Mouse (Mus musculus) heart, embryonic 15.5 days (tissue): ENCODE measurements around the gene Asb13. TPM values are rescaled to one million over a fixed set of nuclear protein-coding genes. Genes with fewer than 3 reads are reported as not detected.

Experiments used
- ATAC-seq: fragments of 200-750 bp; cut with Nextera tagmentation; replicated peaks from 2 replicates; pipeline ENCODE4 v1.8.0; 2017; ENCODE audit warnings: low read depth, moderate TSS enrichment; ENCODE audit not compliant: insufficient number of reproducible peaks, insufficient read depth, low FRiP score
- H3K27ac ChIP-seq: fragments of 300-500 bp; sonication (generic); 2 replicates; pipeline ENCODE4 v1.5.1; 2015; ENCODE audit warnings: mild to moderate bottlenecking, inconsistent platforms
- H3K27me3 ChIP-seq: fragments of 300-500 bp; sonication (generic); 2 replicates; pipeline ENCODE4 v1.6.1; 2015; ENCODE audit warnings: inconsistent platforms
- H3K36me3 ChIP-seq: fragments of 300-500 bp; sonication (generic); 2 replicates; pipeline ENCODE4 v1.6.1; 2015; ENCODE audit warnings: mild to moderate bottlenecking, inconsistent platforms
- H3K4me1 ChIP-seq: fragments of 300-500 bp; sonication (generic); replicated peaks from 2 replicates; pipeline ENCODE4 v1.6.1; 2015; ENCODE audit warnings: inconsistent platforms
- H3K4me2 ChIP-seq: fragments of 300-500 bp; sonication (generic); 2 replicates; pipeline ENCODE4 v1.6.1; 2015; ENCODE audit warnings: inconsistent platforms, mild to moderate bottlenecking, moderate library complexity
- H3K4me3 ChIP-seq: fragments of 300-500 bp; sonication (generic); 2 replicates; pipeline ENCODE4 v1.5.1; 2015; ENCODE audit warnings: mild to moderate bottlenecking, inconsistent platforms
- H3K9ac ChIP-seq: fragments of 300-500 bp; sonication (generic); 2 replicates; pipeline ENCODE4 v1.6.1; 2015; ENCODE audit warnings: mild to moderate bottlenecking, inconsistent platforms
- H3K9me3 ChIP-seq: fragments of 300-500 bp; sonication (generic); replicated peaks from 2 replicates; pipeline ENCODE4 v1.6.1; 2016; ENCODE audit warnings: inconsistent platforms
- WGBS: fragments of 180-500 bp; shearing (Covaris S2); methylation state at CpG from one replicate; pipeline ENCODE4 v1.1.7; 2015; ENCODE audit warnings: mixed read lengths; 5-methylcytosine and 5-hydroxymethylcytosine counted together
- polyA plus RNA-seq: library from polyadenylated mRNA; unstranded; fragments of >200 nt; fragmentation: Nextera tagmentation; extraction: Ambion mirVana; gene quantifications from 2 replicates; pipeline ENCODE4 v1.2.1, GENCODE M21; 2015

Asb13 gene
- polyA plus RNA-seq, 1 experiment from 2014 or later = 4.7 TPM

GRCm38 (mm10) chr13:3665308-3665723 is 31.5 kb downstream of the Asb13 start:
- Histone ChIP-seq H3K27ac (no peak overlapping the region), H3K4me1 (0 out of 2 replicates have a peak, but pooled peaks cover 2% of the 10 kb centered on the region), H3K4me3 (peak overlapping the region; percentile 24; the same call in 1 of the 2 replicates), H3K4me2 (peak overlapping the region; percentile 54), H3K36me3 (no peaks in the 10 kb centered on the region), H3K9me3 (no peaks in the 10 kb centered on the region), H3K27me3 (no peaks in the 10 kb centered on the region; the same call in 1 of the 2 replicates), H3K9ac (no peak overlapping the region)
- WGBS = 9% methylated on average over 5 of the region's 5 CpGs
- ATAC-seq = peak; percentile 53; the same call in 1 of the 2 replicates

DNA sequence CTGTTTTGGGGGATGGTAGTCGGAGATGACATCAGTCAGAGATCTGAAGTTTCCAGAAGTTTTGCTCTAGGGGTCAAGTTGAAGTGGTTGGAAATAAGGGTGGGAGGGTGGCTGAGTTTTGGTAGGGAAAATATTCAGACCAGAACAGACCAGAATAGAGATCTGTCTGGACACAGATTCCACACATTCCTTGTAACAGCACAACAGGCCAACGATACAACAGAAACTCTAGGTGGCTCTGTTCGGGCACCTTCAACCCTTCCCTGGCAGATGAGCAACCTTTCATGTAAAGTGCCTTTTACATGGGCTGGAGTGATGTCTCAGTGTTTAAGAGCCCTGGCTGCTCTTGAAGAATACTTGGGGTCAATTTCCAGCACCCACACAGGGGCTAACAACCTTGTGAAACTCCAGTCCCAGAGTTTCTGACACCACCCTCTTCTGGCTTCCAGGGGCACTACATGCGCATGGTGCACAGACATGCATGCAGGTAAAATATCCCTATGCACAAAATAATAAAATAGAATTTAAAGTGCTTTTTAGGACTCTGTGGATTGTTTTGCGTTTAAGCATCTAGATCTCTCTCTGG is 33.5 kb downstream of the Asb13 start:
- H3K27ac ChIP-seq = no peak overlapping the region
- 0 out of 2 replicates have a peak, but pooled peaks cover 2% of the 10 kb centered on the region for H3K4me1 ChIP-seq
- H3K27me3 ChIP-seq = no peaks in the 10 kb centered on the region; the same call in 1 of the 2 replicates
- no peak overlapping the region for H3K4me3 ChIP-seq
- H3K36me3 ChIP-seq = no peaks in the 10 kb centered on the region
- no peak overlapping the region for H3K4me2 ChIP-seq
- 68% methylated on average over 5 of the region's 5 CpGs for WGBS
- ATAC-seq = no peak
- no peaks in the 10 kb centered on the region for H3K9me3 ChIP-seq
- no peak overlapping the region for H3K9ac ChIP-seq

DNA sequence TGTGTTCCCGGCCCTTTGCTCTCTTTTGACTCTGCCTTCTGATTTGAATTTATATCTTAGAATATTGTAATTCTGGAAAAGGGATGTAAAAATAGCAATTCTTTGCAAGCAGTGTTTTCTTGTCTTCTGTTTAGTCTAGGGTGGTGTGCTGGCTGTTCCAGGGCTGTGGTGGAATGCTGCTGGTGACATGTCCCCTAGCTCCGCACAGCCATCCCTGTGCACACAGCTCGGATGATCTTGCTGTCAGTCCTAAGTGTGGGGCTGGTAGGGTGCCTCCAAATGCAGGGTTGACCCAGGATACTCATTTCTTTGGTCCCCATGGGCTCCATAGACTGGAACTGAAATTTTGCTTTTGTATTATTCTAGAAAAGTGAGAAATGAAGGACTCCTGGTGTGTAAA is 34.2 kb downstream of the Asb13 start:
- Histone ChIP-seq H3K9me3 (no peaks in the 10 kb centered on the region), H3K27ac (no peak overlapping the region), H3K4me1 (0 out of 2 replicates have a peak, but pooled peaks cover 2% of the 10 kb centered on the region), H3K4me3 (no peak overlapping the region), H3K36me3 (no peaks in the 10 kb centered on the region), H3K4me2 (no peak overlapping the region), H3K27me3 (no peaks in the 10 kb centered on the region; the same call in 1 of the 2 replicates), H3K9ac (no peak overlapping the region)
- ATAC-seq = no peak
- WGBS = 87% methylated on average over 3 of the region's 3 CpGs

GRCm38 (mm10) chr13:3669611-3670010 is 35.8 kb downstream of the Asb13 start:
- no peak for ATAC-seq
- no peak overlapping the region for H3K27ac ChIP-seq
- H3K4me1 ChIP-seq = 0 out of 2 replicates have a peak, but pooled peaks cover 2% of the 10 kb centered on the region
- no peak overlapping the region for H3K4me2 ChIP-seq
- no peak overlapping the region for H3K9ac ChIP-seq
- no peaks in the 10 kb centered on the region for H3K9me3 ChIP-seq
- H3K36me3 ChIP-seq = no peaks in the 10 kb centered on the region
- H3K4me3 ChIP-seq = no peak overlapping the region
- no peaks in the 10 kb centered on the region for H3K27me3 ChIP-seq
- 75% methylated on average over 1 of the region's 1 CpGs for WGBS

- H3K27me3 ChIP-seq = no peaks in the 10 kb centered on the region
- no peaks in the 10 kb centered on the region for H3K36me3 ChIP-seq
- ATAC-seq = no peak
- H3K9me3 ChIP-seq = no peaks in the 10 kb centered on the region
- 0 out of 2 replicates have a peak, but pooled peaks cover 2% of the 10 kb centered on the region for H3K4me1 ChIP-seq
- H3K9ac ChIP-seq = no peak overlapping the region
- no peak overlapping the region for H3K4me3 ChIP-seq
- no peak overlapping the region for H3K27ac ChIP-seq
- no peak overlapping the region for H3K4me2 ChIP-seq
- 41% methylated on average over 1 of the region's 1 CpGs for WGBS
Measured at GRCm38 (mm10) chr13:3670039-3670438, 36.2 kb downstream of the Asb13 start.

DNA sequence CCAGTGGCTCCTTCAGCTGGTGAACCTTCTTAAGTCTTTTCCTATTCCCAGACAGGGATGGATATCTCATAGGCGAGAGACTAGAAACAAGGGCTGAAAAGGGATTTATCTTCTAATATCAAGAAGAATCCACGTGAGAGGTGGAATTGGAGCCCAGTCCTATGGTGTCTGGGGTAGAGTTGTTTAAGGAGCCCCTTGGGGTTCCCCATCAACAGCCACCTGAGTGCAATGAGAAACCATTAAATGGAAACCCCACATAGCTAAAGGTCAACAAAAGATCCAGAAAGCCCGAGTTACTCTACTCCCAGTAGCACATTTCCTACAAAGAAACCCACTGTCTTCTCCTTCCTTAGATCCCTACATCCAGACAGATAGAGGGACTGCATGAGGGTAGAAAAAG is 39.3 kb downstream of the Asb13 start:
- Histone ChIP-seq H3K36me3 (no peaks in the 10 kb centered on the region), H3K9me3 (no peaks in the 10 kb centered on the region), H3K27ac (no peak overlapping the region), H3K4me2 (no peak overlapping the region), H3K4me3 (no peak overlapping the region), H3K27me3 (no peaks in the 10 kb centered on the region), H3K4me1 (no peaks in the 10 kb centered on the region), H3K9ac (no peak overlapping the region)
- WGBS = 67% methylated on average over 3 of the region's 3 CpGs
- ATAC-seq = no peak

DNA sequence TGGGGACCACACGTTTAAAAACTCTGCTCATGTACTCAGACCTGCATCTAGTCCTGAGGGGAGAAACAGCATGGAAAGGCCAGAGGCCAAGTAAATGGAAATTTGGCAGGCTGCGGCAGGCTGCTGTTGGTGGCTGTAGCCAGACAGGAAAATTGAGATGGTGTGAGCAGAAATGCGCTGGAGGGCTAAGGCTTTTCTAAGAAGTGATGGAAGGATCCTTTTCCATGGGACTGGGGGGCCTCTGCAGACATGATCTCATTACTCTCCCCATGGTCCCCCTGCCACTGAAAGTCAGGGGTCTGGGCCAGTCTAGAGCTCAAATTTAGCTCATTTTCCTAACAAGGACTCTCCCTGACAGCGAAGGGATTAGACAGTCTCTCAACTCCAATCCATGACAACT is 39.8 kb downstream of the Asb13 start:
- Histone ChIP-seq H3K9me3 (no peaks in the 10 kb centered on the region), H3K4me2 (no peak overlapping the region), H3K9ac (no peak overlapping the region), H3K36me3 (no peaks in the 10 kb centered on the region), H3K27ac (peak overlapping the region; percentile 9; the same call in 1 of the 2 replicates), H3K4me1 (no peaks in the 10 kb centered on the region), H3K4me3 (no peak overlapping the region), H3K27me3 (no peaks in the 10 kb centered on the region)
- 61% methylated on average over 4 of the region's 4 CpGs for WGBS
- no peak for ATAC-seq

- Histone ChIP-seq H3K27me3 (no peaks in the 10 kb centered on the region), H3K9ac (no peak overlapping the region), H3K4me3 (no peak overlapping the region), H3K4me2 (no peak overlapping the region), H3K4me1 (no peaks in the 10 kb centered on the region), H3K27ac (no peak overlapping the region), H3K9me3 (no peaks in the 10 kb centered on the region), H3K36me3 (no peaks in the 10 kb centered on the region)
- WGBS = 56% methylated on average over 4 of the region's 4 CpGs
- ATAC-seq = 0 out of 2 replicates have a peak, but pooled peaks have one; percentile 55
Measured at GRCm38 (mm10) chr13:3675855-3676254, 42.0 kb downstream of the Asb13 start.

GRCm38 (mm10) chr13:3679098-3679497 is 45.3 kb downstream of the Asb13 start:
- no peaks in the 10 kb centered on the region for H3K36me3 ChIP-seq
- no peak overlapping the region for H3K4me3 ChIP-seq
- no peak overlapping the region for H3K4me2 ChIP-seq
- H3K27ac ChIP-seq = no peak overlapping the region
- no peaks in the 10 kb centered on the region for H3K27me3 ChIP-seq
- no peaks in the 10 kb centered on the region for H3K9me3 ChIP-seq
- H3K9ac ChIP-seq = no peak overlapping the region
- 74% methylated on average over 4 of the region's 4 CpGs for WGBS
- H3K4me1 ChIP-seq = no peaks in the 10 kb centered on the region
- ATAC-seq = no peak

GRCm38 (mm10) chr13:3686306-3686705 is 52.5 kb downstream of the Asb13 start:
- no peak overlapping the region for H3K4me3 ChIP-seq
- no peaks in the 10 kb centered on the region for H3K36me3 ChIP-seq
- ATAC-seq = no peak
- H3K27ac ChIP-seq = no peak overlapping the region
- 78% methylated on average over 1 of the region's 1 CpGs for WGBS
- no peaks in the 10 kb centered on the region for H3K27me3 ChIP-seq
- H3K4me1 ChIP-seq = no peaks in the 10 kb centered on the region
- H3K9ac ChIP-seq = no peak overlapping the region
- H3K9me3 ChIP-seq = no peaks in the 10 kb centered on the region
- no peak overlapping the region for H3K4me2 ChIP-seq

DNA sequence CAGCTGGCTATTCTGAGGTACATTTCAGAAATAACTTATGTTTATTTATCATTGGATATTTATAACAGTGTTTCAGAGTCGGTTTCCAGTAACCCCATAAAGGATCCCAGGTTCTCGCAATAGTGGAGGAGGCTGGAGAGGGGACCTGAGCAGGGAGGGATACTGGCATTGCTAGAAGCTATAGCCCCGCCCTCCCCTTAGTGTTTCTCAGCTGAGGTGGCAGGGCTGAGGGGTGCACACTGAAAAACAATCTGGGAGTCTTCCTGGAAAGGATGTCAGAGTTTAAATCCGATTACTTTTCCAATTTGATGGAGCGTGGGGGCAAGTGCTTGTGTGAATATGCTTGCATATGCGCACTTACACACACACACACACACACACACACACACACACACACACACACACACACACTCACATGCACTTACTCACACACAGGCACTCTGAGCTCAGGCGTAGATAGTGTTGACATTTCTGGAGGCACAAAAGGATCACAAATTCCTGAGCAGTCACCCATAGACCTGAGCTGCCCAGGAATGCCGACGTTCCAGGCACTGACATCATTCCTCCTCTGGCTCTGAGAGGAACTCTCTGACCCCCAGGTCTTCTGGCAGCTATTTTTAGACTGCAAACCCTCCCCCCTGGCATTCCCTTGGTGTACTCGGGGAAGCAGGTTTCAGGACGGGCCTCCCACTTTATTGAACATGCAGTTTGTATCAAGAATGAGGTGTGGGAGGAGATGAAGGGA is 60.9 kb downstream of the Asb13 start:
- Histone ChIP-seq H3K4me3 (no peak overlapping the region), H3K36me3 (no peaks in the 10 kb centered on the region), H3K27ac (peak overlapping the region; percentile 83), H3K9ac (no peak overlapping the region), H3K9me3 (no peaks in the 10 kb centered on the region), H3K4me1 (peaks cover 19% of the 10 kb centered on the region), H3K27me3 (no peaks in the 10 kb centered on the region), H3K4me2 (peak overlapping the region; percentile 22; the same call in 1 of the 2 replicates)
- ATAC-seq = peak; percentile 94
- WGBS = 13% methylated on average over 11 of the region's 11 CpGs
